Mouse (Mus musculus) testis, adult 2 months (tissue): Measurements from ENCODE around the gene Sepsecs.

ENCODE experiments used
- CTCF ChIP-seq: fragments of 200-500 bp; IDR thresholded peaks from 2 replicates; pipeline ENCODE4 v1.5.1; 2012; ENCODE audit warnings: low read depth, mild to moderate bottlenecking, inconsistent platforms, low read length, moderate library complexity; ENCODE audit not compliant: control insufficient read depth, insufficient read depth, insufficient replicate concordance
- POLR2A ChIP-seq: fragments of 200-500 bp; IDR thresholded peaks from 2 replicates; pipeline ENCODE4 v1.6.1; 2012; ENCODE audit warnings: low read depth, mild to moderate bottlenecking, inconsistent platforms, low read length, moderate library complexity; ENCODE audit not compliant: control insufficient read depth

- no peak for TF ChIP-seq CTCF
- no peak for TF ChIP-seq POLR2A
These were observed 1.2 kb upstream of the Sepsecs start for GRCm38 (mm10) chr5:52670745-52671144.
